Mouse (Mus musculus) granulocyte monocyte progenitor cell, adult 5-6 weeks (primary cell): ENCODE data around the gene Cd4. TPM values are rescaled to one million over a fixed set of nuclear protein-coding genes. Genes with fewer than 3 reads are reported as not detected.
A peak's percentile ranks its signal among the peaks of the same experiment; 100 is the strongest.
"Not testable (repeated sequence)": the region's sequence is repeated elsewhere in the genome, so short reads cannot be mapped to it uniquely, and the experiment has no call there.

ENCODE experiments used
- ATAC-seq: replicated peaks from 2 replicates; pipeline ENCODE4 v1.8.0; 2016; ENCODE audit warnings: mild to moderate bottlenecking, moderate TSS enrichment, inconsistent platforms; ENCODE audit not compliant: poor library complexity, severe bottlenecking
- total RNA-seq, 2 experiments: library from RNA; stranded (forward) in 1 of 2; stranded (reverse) in 1 of 2; fragments of 200-712, 200-1000 nt in 1 of 2; fragments of >200 nt in 1 of 2; fragmentation: Nextera tagmentation in 1 of 2; gene quantifications; 2 replicates each; pipeline ENCODE4 v1.2.3; 2014 to 2017

Gene Cd4
- total RNA-seq, 2 experiments from 2014 or later: 0.41 TPM; not detected in 1

DNA sequence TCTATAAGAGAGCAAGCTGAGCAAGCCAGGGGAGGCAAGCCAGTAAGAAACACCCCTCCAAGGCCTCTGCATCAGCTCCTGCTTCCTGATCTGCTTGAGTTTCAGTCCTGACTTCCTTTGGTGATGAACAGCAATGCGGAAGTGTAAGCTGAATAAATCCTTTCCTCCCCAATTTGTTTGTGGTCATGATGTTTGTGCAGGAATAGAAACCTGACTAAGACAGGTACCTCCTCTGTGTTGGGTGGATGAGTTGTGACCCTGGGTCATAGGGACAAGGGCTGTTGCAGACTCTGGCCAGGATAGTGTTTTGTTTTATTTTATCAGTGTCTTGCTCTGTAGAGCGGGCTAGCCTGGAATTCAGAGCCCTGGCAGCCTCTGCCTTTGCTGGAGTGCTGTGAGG, 6.1 kb upstream of the Cd4 start:
- ATAC-seq: not testable (repeated sequence)

DNA sequence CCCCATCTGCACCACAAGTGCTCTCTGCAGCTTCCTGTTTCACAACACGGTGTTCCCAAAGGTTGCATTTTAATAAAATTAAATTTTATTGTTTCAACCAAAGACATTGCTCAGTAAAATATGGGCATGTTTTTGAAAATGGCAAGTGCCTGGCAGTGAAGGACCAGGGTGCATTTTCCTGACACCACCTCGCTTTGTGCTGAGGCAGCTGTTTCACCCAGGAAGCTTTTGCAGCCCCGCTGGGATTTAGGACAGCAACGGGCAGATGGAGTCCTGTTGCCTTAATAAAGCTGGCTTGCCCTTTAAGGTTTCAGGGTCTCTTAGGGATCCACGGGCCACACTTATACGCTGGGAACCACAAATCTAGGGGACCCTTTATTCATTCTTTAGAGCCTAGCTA, 3.0 kb upstream of the Cd4 start:
- peak; percentile 52 for ATAC-seq

DNA sequence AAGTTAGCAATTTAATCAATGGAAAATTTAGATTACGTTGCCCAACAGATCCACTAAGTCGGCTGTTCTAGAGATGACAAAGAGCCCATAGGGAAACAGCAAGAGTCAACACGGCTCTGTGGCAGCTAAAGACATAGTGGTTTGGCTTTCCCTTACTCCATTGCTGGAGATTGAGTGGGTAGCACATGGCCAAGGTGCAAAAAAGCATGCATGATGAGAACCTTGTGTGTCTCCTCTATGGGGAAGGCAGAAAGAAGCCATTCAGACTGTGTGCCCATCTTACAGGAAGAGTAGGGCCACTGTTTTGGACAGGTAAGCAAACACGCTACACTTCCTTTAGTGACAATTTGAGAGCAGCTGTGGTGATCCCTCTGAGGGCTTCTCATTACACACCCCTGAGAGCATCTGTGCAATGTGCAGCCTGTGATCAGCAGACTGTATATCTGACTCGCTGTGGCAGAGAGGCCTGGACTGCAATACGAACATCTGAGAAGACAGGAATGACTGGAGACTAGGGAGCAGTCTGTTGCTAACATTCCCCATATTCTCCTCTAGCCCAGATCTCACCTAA, 619 bp upstream of the Cd4 start:
- no peak for ATAC-seq

DNA sequence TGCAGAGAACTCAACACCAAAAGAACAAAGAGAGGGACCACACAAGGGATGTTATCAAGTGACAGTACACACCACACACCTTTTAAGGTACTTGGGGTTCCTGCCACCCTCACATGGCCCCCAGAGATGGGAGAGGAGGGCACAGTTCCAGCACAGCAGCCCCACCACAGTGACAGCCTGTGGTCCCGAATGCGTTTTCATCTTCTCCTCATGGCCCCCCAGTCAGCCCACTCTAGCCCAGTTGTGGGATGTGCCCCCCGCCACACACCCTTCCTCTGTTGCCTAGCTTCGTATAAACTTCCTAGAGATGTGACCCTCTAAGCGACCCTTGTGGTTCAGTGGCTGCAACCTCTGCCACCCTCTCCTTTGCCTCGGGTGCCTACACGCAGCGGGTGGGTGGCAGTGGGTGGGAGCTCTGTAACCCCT, 2.1 kb downstream of the Cd4 start:
- ATAC-seq: no peak

DNA sequence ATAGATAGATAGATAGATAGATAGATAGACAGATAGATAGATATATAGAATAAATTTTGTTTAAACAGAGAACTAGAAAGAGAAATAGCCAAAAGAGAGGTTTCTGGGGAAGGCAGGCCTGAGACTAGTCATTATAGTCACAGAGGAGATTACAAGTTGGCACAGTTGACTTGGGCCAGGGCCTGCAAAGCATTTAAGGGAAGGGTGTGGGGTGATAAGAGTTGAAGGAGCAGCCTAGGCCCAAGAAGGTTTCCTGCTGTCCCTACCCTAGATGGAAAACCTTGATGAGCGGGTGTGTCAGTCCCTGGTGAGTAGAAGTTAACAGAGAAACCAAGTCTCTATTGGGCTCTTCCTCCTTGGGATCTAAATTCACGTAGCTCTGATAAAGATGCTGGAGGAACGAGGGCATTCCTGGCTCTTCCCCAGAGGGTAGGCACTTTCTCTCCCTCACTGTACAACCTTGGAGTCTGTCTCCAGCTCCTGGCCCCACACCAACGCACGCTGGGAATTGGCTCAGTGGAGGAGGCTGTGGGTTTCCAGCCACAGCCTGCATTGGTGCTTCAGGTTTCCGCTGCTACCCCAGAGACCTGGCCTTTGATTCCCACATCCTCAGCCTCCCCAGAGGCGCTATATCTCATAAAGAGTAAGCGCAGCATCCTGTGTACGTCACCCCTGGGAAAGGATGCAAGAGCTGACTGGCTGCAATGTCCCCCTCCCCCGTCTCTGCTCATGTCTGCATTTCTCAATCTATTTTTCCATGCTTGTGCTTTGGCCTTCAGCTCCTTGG, 3.1 kb downstream of the Cd4 start:
- ATAC-seq: no peak

DNA sequence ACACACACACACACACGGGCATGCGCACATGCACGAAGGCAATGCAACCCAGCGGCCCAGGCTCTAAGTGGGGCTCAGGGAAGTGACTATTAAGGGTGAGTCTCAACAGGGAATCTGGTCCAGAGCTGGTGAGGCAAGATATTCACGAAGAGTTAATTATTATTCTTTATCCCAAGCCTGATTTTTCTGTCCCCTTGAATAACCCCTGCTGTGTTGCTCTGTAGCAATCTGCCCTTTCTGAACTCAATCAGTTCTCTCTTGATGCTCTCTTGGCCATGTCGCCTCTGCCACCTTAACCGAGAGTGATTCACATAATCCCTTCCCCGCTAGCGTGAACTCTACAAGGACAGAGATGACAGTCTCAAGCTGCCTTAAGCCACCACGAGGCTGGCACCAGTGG, 4.7 kb downstream of the Cd4 start:
- ATAC-seq: no peak

DNA sequence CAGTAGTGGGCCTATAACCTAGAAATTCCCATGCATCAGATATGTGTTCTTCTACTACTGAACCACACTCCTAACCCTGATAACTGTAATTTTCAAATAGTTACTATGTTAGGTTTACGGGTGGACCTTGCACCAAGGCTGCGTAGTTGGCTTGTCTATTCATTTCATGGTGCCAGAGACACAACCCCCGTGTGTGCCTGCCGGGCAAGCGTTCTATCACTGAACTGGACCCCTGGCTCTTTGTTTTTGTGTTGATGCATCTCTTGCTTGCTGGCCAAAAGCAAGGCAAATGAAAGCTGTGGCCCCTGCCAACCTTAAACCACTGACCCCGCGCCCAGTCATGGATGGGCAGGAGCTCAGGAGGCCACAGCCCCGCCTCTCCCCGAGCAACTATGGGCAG, 6.2 kb downstream of the Cd4 start:
- no peak for ATAC-seq

DNA sequence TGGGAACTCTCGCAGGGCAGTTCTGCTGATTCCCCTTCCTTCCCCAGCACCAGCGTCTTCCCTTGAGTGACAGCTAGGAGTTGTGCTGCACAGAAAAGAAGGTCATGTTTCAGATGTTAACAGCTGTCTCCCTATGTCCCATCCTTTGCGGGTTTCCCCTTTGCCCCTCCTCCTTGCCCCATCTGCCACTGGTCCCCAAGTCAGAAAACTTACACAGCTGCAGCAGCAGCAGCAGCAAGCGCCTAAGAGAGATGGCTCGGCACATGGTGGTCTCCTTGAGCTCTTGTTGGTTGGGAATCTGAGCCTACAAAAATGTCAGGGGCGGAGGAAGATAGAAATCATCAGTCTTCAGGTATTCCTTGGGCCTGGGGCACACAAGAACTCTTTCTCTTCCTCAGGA, 8.6 kb downstream of the Cd4 start:
- ATAC-seq: no peak

DNA sequence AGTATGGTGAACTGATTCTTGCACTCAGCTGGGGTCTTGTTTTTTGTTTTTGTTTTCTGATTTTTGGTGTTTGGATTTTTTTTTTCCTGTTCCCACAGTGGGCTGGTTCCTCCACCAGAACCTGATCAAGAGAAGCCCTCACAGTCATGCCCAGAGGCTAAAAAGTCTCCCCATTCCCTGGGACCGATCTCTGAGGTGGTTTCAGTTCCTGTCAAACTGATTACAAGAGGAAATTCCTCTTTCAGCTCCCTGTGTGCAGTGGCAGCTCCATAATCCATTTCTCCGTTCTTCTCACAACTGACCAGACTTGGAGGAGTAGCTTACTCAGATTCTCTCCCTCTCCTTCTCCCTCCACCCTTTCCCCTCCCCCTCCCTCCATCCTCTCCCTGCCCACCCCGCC, 13.7 kb downstream of the Cd4 start:
- peak; percentile 80 for ATAC-seq

DNA sequence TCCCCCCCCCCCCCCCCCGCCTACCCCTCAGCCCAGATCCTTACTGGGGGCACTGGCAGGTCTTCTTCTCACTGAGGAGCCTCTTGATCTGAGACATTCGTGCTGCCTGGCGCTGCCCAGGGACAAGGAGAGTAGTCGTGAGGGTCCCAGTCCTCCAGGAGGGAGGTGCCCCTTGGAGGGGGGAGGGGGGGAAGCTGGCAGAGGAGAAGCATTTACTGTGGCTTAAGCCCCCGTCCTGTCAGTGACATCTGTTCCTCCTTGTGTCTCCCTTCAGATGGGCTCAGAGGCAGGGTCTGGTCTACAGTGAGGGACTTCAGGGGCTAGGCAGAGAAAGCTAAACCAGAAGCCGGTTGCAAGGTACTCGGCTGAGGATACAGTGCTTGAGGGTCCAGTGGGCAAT, 21.5 kb downstream of the Cd4 start:
- no peak for ATAC-seq

DNA sequence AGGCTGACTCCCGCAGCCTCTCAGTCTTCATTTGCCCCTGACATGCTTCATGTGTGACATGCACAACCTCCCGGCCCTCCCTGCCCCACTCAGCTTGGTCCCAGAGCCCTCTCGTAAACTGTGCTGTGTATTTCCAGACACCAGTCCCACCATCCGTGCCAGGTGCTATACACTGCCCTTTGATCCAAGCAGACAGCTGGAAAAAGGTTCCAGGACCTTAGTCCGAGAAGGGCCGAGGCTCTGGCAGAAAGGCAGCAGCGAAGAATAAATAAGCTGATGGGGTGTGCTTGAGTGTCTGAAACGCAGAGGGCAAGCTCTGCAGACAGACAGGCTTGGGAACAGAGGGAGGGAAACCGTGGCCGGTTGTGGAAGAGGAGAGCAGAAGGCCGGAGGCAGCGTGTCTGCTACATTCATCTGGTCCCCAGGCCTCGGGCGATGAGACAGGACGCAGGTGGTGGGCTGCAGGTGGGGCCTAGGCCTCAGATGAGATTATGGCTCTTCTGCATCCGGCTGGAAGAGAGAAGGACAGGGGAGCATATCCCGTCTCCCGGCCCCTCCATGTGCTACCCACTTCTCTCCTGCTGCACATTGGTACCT, 22.2 kb downstream of the Cd4 start:
- no peak for ATAC-seq

DNA sequence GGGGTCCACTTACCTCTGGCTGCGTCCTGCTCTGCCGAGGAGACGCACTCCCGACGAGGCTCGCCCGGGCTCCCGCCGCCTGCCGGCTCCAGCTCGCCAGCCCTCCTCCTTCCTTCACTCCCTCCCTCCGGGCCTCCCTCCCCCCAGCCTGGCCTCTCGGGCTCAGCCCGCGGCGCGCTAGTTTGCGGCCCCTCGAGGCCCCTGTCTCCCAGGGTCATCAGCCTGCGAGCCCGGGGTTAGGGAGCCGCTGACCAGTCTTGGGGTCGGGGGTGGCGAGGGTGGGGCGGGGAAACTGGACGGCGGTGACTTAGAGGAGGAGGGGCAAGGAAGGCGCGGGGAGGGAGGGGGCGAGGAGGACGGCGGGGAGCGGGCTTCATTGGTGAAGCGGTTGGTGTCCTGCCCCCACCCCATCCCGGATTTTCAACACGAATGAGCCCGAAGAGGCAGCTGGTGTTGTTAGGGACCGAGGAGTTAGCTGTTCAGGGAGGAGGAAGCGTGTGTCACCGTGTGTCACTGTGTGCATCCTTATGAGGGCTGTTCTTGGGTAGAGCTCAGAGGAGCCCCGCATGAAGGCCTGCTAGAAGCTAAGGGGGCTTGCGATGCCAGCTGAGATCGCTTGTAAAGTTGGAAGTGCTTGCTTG, 24.2 kb downstream of the Cd4 start, which contains the start of gene Gpr162:
Gpr162 (minus strand) TSS at position 326 of the 641 bp plus-strand sequence.
- peak; percentile 54 for ATAC-seq

DNA sequence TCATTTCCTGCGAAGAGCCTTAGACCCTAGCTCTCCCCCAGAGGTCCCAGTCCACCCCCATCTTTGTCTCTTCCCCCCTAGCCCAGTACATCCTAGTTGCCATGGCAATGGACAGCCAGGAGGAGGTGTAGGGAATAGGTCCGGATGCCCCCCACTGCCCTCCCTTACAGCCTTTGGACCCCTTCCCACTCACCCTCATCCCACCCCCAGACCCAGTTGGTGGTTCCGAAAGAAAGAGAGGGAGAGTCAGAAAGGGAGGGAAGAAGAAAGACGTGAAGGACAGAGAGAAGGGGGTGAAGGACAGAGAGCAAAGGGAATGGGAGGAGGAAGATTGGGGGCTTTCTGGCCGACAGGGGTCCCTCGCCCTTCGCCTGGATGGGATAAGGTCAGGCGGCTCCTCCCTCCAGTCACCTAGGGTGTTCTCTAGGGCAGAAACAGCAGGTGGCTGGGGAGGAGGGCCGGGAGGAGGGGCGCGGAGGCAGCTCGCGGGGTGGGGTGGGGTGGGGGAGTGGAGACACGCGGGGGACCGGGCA, 24.8 kb downstream of the Cd4 start:
- ATAC-seq: no peak

DNA sequence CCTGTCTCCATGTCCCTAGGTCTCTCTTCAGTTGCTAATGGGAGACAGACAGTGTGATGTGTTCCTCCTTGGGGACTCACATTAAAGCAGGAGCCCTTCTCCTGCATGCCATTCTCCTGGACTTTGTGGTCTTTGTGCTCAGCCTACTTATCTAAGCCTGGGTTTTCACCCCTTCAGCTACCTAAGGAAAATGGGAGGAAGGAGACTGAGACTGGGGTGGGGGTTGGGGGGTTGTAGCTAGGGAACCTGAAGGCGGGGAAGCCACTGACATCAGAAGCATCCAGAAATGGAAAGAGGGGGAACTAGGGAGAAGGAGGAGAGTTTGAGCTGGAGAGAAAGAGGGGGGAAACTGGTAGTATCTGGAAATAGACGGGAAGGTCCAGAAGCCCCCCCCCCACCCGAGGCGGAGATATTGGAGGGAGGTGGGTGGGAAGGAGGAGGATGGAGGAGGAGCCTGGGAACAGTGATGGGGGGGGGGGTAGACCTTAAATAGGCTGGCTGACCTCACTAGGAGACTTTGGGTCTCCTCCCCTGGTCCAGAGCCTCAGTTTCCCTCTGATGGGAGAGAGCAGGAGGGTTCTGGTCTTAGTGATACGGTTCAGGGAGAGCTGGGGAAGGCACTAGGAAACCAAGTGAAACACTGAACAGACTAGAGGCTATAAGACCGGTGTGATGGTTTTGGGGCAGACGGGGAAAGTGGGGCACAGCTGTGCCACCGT, 25.5 kb downstream of the Cd4 start:
- no peak for ATAC-seq

DNA sequence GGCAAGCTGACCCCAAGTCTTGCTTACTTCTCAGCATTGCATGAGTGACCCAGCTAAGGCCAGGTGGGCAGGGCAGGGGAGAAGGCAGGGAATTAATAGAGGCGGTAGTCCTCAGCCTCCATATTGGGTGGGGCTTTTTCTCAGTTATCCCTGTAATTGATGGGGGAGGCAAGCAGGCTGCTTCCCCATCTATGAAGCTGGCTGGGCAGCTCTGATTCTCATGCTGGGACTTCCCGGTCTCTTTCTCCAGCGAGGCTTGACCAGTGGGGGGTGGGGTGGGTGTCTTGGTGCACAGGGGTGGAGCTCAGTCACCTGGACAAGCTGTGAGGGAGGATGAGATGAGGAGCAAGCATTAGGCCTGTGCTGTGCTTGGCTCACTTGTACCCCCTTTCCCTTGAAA, 26.2 kb downstream of the Cd4 start:
- ATAC-seq: no peak

DNA sequence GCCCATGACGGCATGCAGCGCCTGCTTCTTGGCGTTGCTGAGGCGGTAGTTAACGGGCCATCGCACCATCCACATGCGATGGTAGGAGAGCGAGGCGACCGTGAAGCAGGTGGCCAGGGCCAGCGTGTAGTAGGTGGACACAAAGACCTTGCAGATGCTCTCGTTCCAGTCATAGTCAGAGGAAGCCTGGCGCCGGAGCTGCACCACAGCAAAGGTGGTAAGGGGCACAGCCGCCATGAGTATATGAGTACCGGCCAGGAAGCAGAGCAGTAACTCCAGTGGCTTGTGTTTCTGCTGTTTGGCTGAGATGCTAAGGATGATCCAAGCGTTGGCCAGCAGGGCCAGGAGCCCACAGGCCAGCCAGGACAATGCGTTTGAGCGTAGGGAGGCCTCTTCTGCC, 26.8 kb downstream of the Cd4 start:
- no peak for ATAC-seq

DNA sequence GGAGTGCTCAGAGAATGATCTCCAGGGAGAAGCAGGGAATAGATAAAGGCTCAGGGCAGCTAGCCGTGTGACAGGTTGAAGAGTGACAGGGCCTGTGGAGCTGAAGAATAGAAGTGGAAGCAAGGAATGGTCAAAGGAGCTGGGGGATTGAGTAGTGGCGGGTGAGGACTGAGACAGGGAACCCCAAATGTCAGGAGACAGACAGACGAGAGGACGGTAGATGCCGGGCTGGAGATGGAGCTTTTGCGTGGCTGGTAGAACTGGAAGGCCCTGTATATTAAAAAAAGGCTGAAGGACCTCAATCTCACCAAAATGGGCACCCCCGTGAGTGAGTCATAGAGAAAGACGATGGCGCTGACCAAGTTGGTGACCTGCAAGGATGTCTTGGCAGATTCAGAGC, 27.5 kb downstream of the Cd4 start:
- ATAC-seq: no peak

DNA sequence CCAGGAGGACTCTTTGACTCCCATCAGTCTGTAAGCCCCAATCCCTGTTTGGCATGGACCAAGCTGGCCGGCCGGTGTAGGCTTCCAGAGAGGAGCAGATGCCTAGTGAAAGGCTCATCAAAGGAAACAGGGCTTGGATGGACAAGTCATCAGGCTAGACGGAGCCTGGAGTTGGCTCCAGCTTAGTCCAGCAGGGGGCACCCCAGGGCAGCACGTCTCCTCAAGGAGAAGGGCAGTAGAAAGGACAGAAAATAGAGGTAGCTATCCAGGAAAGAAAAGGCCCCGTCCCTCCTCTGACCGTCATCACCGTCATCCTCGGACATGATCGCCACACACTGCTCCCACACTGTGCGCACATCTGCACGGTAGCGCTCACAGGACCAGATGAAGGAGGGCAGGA, 28.3 kb downstream of the Cd4 start:
- ATAC-seq: peak; percentile 61

DNA sequence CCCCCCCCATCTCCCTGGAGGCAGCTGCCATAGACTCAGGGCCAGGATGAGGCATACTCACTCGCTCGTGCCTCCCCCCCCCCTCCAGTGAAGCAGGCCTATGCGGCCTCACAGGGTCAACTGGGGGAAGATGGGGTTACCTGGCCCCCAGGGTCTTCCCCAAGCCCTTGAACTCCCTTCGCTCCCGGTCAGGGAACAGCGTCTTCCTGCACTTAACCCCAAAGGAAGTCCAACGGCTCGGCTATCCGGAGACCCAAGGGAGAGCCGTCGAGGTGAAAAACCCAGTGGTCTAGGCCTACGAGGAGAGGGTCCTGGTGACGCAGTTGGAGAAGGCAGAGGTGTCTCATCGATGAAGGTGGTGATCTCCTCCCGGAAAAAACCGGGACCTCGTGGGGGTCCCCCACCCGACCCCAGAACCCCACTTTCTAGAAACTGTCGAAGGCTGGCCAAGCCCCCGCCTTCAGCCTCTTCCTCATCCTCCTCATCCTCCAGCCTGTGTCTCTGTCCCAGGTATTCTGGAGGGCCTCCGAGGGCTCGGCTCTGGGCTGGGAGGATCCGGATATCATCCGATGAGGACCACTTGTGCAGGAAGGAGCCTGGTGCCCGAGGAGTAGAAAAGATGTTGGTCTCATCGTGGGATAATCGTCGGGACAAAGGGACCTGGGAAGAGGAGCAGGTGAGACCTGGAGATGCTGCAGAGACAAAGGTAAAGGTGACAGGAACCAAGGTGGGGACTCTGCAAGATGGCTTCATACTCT, 29.3 kb downstream of the Cd4 start:
- no peak for ATAC-seq
